Mouse (Mus musculus): Measurements from ENCODE around the gene Klhdc9. TPM values are rescaled to one million over a fixed set of nuclear protein-coding genes. Genes with fewer than 3 reads are reported as not detected.

The Klhdc9 gene
- polyA plus RNA-seq, 1 experiment, result not detected

DNA sequence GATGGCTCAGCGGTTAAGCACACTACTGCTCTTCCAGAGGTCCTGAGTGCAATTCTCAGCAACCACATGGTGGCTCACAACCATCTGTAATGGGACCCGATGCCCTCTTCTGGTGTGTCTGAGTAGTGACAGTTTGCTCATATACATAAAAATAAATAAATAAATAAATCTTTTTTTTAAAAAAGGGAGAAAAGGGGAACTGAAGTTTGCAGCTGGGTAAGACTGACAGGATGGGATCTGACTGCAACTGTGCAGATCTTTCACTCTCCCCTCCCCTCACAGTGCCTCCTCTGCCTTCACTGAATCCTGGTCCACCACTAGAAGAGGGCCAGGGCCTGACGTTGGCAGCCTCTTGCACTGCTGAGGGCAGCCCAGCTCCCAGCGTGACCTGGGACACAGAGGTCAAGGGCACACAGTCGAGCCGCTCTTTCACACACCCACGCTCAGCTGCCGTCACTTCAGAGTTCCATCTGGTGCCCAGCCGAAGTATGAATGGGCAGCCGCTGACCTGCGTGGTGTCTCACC, 21.6 kb upstream of the Klhdc9 start:
- Histone ChIP-seq H3K4me1 (ENCODE audit: control insufficient read depth, insufficient read depth, low read length) (no peaks in the 10 kb centered on the region), H3K4me3 (ENCODE audit: insufficient read depth, low read length) (no peak overlapping the region), H3K27ac (ENCODE audit: insufficient read depth, low read length) (no peak overlapping the region)
- TF ChIP-seq POLR2A (IDR thresholded peaks at IDR 0.05; ENCODE audit: low read depth, low read length) (no peak), CTCF (IDR thresholded peaks at IDR 0.05; ENCODE audit: borderline replicate concordance, insufficient read depth, low read length) (no peak)

DNA sequence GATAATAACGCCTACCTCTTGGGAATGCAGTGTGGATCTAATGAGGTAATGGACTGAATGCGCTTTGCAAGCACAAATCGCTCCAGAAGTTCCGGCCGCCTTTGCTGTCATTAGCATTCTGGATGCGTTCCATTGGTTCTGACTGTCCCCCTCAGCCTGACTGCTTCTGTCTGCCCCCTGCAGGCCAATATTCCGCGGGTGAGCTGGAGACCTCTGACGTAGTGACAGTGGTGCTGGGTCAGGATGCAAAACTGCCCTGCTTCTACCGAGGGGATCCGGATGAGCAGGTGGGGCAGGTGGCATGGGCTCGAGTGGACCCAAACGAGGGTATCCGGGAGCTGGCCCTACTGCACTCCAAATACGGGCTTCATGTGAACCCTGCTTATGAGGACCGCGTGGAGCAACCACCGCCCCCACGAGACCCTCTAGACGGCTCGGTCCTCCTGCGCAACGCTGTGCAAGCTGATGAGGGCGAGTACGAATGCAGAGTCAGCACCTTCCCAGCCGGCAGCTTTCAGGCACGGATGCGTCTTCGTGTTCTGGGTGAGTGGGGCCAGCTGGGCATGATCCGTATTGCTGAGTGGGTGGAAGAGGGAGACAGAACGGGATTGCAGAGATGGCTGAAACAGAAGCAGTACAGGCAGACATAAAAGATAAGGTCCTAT, 19.5 kb upstream of the Klhdc9 start:
- H3K4me1 ChIP-seq (ENCODE audit: control insufficient read depth, insufficient read depth, low read length), result no peaks in the 10 kb centered on the region
- TF ChIP-seq CTCF (IDR thresholded peaks at IDR 0.05; ENCODE audit: borderline replicate concordance, insufficient read depth, low read length), result peak; percentile 80
- TF ChIP-seq POLR2A (IDR thresholded peaks at IDR 0.05; ENCODE audit: low read depth, low read length), result no peak
- no peak overlapping the region for H3K4me3 ChIP-seq (ENCODE audit: insufficient read depth, low read length)
- no peak overlapping the region for H3K27ac ChIP-seq (ENCODE audit: insufficient read depth, low read length)

GRCm38 (mm10) chr1:171378298-171378697, 17.7 kb upstream of the Klhdc9 start:
- Histone ChIP-seq H3K4me1 (ENCODE audit: control insufficient read depth, insufficient read depth, low read length) (no peaks in the 10 kb centered on the region), H3K27ac (ENCODE audit: insufficient read depth, low read length) (no peak overlapping the region)
- no peak for TF ChIP-seq POLR2A (IDR thresholded peaks at IDR 0.05; ENCODE audit: low read depth, low read length)
- no peak for TF ChIP-seq CTCF (IDR thresholded peaks at IDR 0.05; ENCODE audit: borderline replicate concordance, insufficient read depth, low read length)

GRCm38 (mm10) chr1:171375646-171376097, 15.1 kb upstream of the Klhdc9 start:
- TF ChIP-seq POLR2A (IDR thresholded peaks at IDR 0.05; ENCODE audit: low read depth, low read length) (no peak), CTCF (IDR thresholded peaks at IDR 0.05; ENCODE audit: borderline replicate concordance, insufficient read depth, low read length) (no peak)
- Histone ChIP-seq H3K27ac (ENCODE audit: insufficient read depth, low read length) (no peak overlapping the region), H3K4me3 (ENCODE audit: insufficient read depth, low read length) (no peak overlapping the region), H3K4me1 (ENCODE audit: control insufficient read depth, insufficient read depth, low read length) (no peaks in the 10 kb centered on the region)

More at GRCm38 (mm10) chr1:171378298-171378697, 17.7 kb upstream of the Klhdc9 start:
- no peak overlapping the region for H3K4me3 ChIP-seq (ENCODE audit: insufficient read depth, low read length)

GRCm38 (mm10) chr1:171373946-171374345, 13.3 kb upstream of the Klhdc9 start:
- TF ChIP-seq CTCF (IDR thresholded peaks at IDR 0.05; ENCODE audit: borderline replicate concordance, insufficient read depth, low read length) (no peak), POLR2A (IDR thresholded peaks at IDR 0.05; ENCODE audit: low read depth, low read length) (no peak)
- H3K27ac ChIP-seq (ENCODE audit: insufficient read depth, low read length), result no peak overlapping the region
- H3K4me1 ChIP-seq (ENCODE audit: control insufficient read depth, insufficient read depth, low read length), result no peaks in the 10 kb centered on the region
- no peak overlapping the region for H3K4me3 ChIP-seq (ENCODE audit: insufficient read depth, low read length)

DNA sequence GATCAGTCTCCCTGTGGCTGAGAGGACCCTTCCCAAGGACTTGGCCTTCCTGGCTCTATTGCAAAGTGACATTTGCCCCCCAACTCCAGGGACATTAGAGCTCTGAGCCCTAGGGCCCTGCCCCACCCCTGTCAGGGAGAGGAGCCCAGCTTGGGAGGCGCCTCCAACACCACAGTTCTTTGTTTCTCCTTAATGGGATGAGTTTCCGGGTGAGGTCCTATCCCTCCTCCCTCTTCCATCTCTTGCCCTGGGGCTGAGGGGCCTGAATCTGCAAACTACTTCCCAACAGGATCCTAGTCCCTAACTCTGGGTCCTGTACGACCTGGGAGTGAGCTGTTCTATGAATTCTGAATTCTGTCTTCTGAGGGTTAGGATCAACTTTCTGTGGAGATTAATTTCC, 12.3 kb upstream of the Klhdc9 start:
- H3K4me3 ChIP-seq (ENCODE audit: insufficient read depth, low read length), result no peak overlapping the region
- no peak for TF ChIP-seq POLR2A (IDR thresholded peaks at IDR 0.05; ENCODE audit: low read depth, low read length)
- TF ChIP-seq CTCF (IDR thresholded peaks at IDR 0.05; ENCODE audit: borderline replicate concordance, insufficient read depth, low read length), result no peak
- H3K27ac ChIP-seq (ENCODE audit: insufficient read depth, low read length), result no peak overlapping the region
- no peaks in the 10 kb centered on the region for H3K4me1 ChIP-seq (ENCODE audit: control insufficient read depth, insufficient read depth, low read length)

DNA sequence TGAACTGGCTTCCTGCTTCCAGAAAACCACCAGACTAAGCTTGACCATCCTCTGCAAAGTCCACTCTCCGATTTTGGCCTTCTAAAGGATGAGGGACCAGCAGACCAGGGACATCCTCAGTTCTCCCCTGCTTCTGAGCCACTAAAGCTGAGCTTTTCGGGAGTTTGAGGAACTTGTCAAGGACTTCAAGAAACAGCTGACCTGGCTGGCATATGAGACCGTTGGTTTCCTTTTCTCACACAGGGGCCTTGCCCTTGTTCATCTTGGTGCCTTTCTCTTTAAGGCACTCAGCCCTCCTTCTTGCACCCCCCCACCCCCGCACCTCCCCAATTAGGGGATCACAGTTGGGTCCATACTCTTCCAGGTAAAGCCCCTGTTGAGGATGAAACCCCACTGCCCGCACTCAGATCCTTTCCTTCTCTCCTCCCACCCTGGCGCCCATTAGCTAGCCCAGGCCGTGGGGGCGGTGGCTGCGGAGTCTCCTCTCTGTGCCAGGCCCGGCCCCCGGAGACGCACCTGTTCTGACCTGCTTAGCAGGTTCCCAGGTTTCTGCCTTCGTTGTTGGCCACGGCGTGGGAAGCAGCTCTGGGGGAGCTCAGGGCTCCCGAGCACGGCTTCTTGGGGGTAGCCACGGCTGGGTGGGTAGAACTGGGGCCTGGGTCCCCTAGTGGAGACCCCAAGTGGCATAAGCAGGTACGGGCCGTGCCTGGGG, 9.4 kb upstream of the Klhdc9 start, which contains the start of gene Nectin4:
Gene Nectin4, plus strand, starts transcription at position 255 of the 712 bp plus-strand sequence.
- Histone ChIP-seq H3K4me1 (ENCODE audit: control insufficient read depth, insufficient read depth, low read length) (no peaks in the 10 kb centered on the region), H3K4me3 (ENCODE audit: insufficient read depth, low read length) (no peak within 1 kb of the TSS), H3K27ac (ENCODE audit: insufficient read depth, low read length) (no peak within 1 kb of the TSS)
- TF ChIP-seq CTCF (IDR thresholded peaks at IDR 0.05; ENCODE audit: borderline replicate concordance, insufficient read depth, low read length) (no peak), POLR2A (IDR thresholded peaks at IDR 0.05; ENCODE audit: low read depth, low read length) (no peak)

- Histone ChIP-seq H3K4me1 (ENCODE audit: control insufficient read depth, insufficient read depth, low read length) (no peaks in the 10 kb centered on the region), H3K4me3 (ENCODE audit: insufficient read depth, low read length) (no peak overlapping the region), H3K27ac (ENCODE audit: insufficient read depth, low read length) (no peak overlapping the region)
- no peak for TF ChIP-seq POLR2A (IDR thresholded peaks at IDR 0.05; ENCODE audit: low read depth, low read length)
- TF ChIP-seq CTCF (IDR thresholded peaks at IDR 0.05; ENCODE audit: borderline replicate concordance, insufficient read depth, low read length), result no peak
Observed at GRCm38 (mm10) chr1:171365934-171366333, 5.3 kb upstream of the Klhdc9 start.

DNA sequence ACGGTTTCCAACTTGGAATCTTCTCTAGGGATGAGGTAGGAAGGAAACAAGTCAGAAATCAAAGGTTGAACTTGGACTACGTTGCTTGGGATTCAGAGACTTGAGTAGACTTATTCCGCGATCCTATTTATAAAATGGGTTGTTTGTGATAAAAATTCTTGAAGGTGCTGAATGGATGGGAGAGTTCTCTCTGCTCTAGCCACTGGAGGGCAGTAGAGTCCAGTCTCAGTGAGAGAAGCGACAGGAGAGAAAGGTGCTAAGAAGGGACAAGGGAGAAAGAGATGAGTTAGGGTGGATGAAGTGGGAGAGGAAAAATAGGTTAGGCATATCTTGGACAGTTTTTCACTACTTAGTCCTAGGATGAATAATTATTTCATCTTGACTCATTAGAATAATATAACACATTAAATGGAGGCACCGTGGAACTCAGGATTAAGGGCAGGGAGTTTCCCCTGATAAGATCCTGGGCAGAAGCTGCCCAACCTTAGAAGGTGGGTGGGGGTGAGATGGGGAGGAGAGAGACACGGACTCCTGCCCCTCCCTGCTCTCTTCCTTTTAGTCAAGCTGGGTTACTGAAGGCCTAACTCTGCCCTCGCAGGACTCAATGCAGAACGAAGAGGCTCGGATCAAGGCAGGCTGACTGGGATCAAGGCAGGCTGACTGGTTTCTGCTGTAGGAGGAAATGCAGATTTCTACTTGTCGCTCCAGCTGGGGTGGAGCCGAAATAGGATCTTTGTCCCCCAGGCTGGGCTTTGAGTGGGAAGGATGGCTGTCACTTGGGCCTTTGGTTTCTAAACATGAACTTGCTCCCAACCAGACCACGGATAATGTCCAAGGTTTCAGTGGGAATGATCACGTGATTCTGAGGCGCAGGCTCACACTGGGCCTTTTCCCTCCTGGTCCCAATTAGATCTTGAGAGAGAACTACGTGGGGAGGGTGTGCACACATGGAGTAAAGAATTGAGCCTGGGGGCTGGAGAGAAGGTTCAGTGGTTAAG, 807 bp upstream of the Klhdc9 start:
- H3K4me3 ChIP-seq (ENCODE audit: insufficient read depth, low read length), result peak overlapping the region; percentile 38
- TF ChIP-seq POLR2A (IDR thresholded peaks at IDR 0.05; ENCODE audit: low read depth, low read length) (no peak), CTCF (IDR thresholded peaks at IDR 0.05; ENCODE audit: borderline replicate concordance, insufficient read depth, low read length) (peak; percentile 64)
- H3K27ac ChIP-seq (ENCODE audit: insufficient read depth, low read length), result peak overlapping the region; percentile 32; the same call in 1 of the 2 replicates
- no peaks in the 10 kb centered on the region for H3K4me1 ChIP-seq (ENCODE audit: control insufficient read depth, insufficient read depth, low read length)

All from embryonic fibroblast, embryonic 13.5 days (primary cell).